Mouse (Mus musculus): ENCODE data around the gene Pla2g2d. TPM values are rescaled to one million over a fixed set of nuclear protein-coding genes. Genes with fewer than 3 reads are reported as not detected.
"Not testable (repeated sequence)": the region's sequence is repeated elsewhere in the genome, so short reads cannot be mapped to it uniquely, and the experiment has no call there.

Gene Pla2g2d
- polyA plus RNA-seq, 2 experiments from 2014 or later = 1.5 TPM; not detected in 1

- ATAC-seq = no peak
Measured at GRCm38 (mm10) chr4:138782098-138782497, 6.6 kb downstream of the Pla2g2d start.

GRCm38 (mm10) chr4:138785721-138786120 lies 10.2 kb downstream of the Pla2g2d start:
- ATAC-seq = no peak

- ATAC-seq = no peak
Measured at GRCm38 (mm10) chr4:138786141-138786540, 10.6 kb downstream of the Pla2g2d start.

- ATAC-seq = no peak
Measured at GRCm38 (mm10) chr4:138788381-138788780, 12.8 kb downstream of the Pla2g2d start.

GRCm38 (mm10) chr4:138791452-138791851 lies 15.9 kb downstream of the Pla2g2d start:
- ATAC-seq = no peak

GRCm38 (mm10) chr4:138792599-138792998 lies 17.1 kb downstream of the Pla2g2d start:
- no peak for ATAC-seq

GRCm38 (mm10) chr4:138793276-138793675 lies 17.7 kb downstream of the Pla2g2d start:
- no peak for ATAC-seq

- ATAC-seq = no peak
Measured at GRCm38 (mm10) chr4:138794344-138794743, 18.8 kb downstream of the Pla2g2d start.

GRCm38 (mm10) chr4:138796513-138797216 lies 21.1 kb downstream of the Pla2g2d start:
- no peak for ATAC-seq

- ATAC-seq = no peak
Measured at GRCm38 (mm10) chr4:138797217-138797570, 21.7 kb downstream of the Pla2g2d start.

- ATAC-seq = no peak
Measured at GRCm38 (mm10) chr4:138800134-138800744, 24.7 kb downstream of the Pla2g2d start.

GRCm38 (mm10) chr4:138801631-138802030 lies 26.1 kb downstream of the Pla2g2d start:
- no peak for ATAC-seq

GRCm38 (mm10) chr4:138802917-138803316 lies 27.4 kb downstream of the Pla2g2d start:
- ATAC-seq = no peak

GRCm38 (mm10) chr4:138805248-138805647 lies 29.7 kb downstream of the Pla2g2d start:
- ATAC-seq = no peak

- ATAC-seq = no peak
Measured at GRCm38 (mm10) chr4:138806160-138806559, 30.6 kb downstream of the Pla2g2d start.

GRCm38 (mm10) chr4:138806920-138807541 lies 31.5 kb downstream of the Pla2g2d start:
- no peak for ATAC-seq

- no peak for ATAC-seq
Measured at GRCm38 (mm10) chr4:138816166-138816565, 40.6 kb downstream of the Pla2g2d start.

GRCm38 (mm10) chr4:138817736-138818135 lies 42.2 kb downstream of the Pla2g2d start:
- ATAC-seq = no peak

- no peak for ATAC-seq
Measured at GRCm38 (mm10) chr4:138819101-138819500, 43.6 kb downstream of the Pla2g2d start.

GRCm38 (mm10) chr4:138821036-138821435 lies 45.5 kb downstream of the Pla2g2d start:
- no peak for ATAC-seq

GRCm38 (mm10) chr4:138824161-138824560 lies 48.6 kb downstream of the Pla2g2d start:
- ATAC-seq = not testable (repeated sequence)

- ATAC-seq = no peak
Measured at GRCm38 (mm10) chr4:138824660-138825059, 49.1 kb downstream of the Pla2g2d start.

GRCm38 (mm10) chr4:138825751-138826567 lies 50.4 kb downstream of the Pla2g2d start:
- no peak for ATAC-seq

All from activated CD4-positive, CD25-positive, alpha-beta regulatory T cell, adult 4 months (primary cell).